Mouse (Mus musculus) heart, embryonic 13.5 days (tissue): Measurements from ENCODE around the gene Sergef. TPM values are rescaled to one million over a fixed set of nuclear protein-coding genes. Genes with fewer than 3 reads are reported as not detected.
"Not testable (repeated sequence)": the region's sequence is repeated elsewhere in the genome, so short reads cannot be mapped to it uniquely, and the experiment has no call there.

ENCODE experiments used
- ATAC-seq: fragments of 200-750 bp; cut with Nextera tagmentation; 2 replicates; pipeline ENCODE4 v1.8.0; 2017; ENCODE audit warnings: moderate TSS enrichment; ENCODE audit not compliant: insufficient number of reproducible peaks, low FRiP score, low TSS enrichment; ENCODE audit errors: extremely low read depth
- H3K27ac ChIP-seq: fragments of 300-500 bp; sonication (generic); replicated peaks from 2 replicates; pipeline ENCODE4 v1.5.1; 2015; ENCODE audit warnings: moderate library complexity, mild to moderate bottlenecking, inconsistent platforms
- H3K27me3 ChIP-seq: fragments of 300-500 bp; sonication (generic); replicated peaks from 2 replicates; pipeline ENCODE4 v1.6.1; 2015; ENCODE audit warnings: mild to moderate bottlenecking, inconsistent platforms
- H3K36me3 ChIP-seq: fragments of 300-500 bp; sonication (generic); 2 replicates; pipeline ENCODE4 v1.6.1; 2015; ENCODE audit warnings: mild to moderate bottlenecking, inconsistent platforms
- H3K4me1 ChIP-seq: fragments of 300-500 bp; sonication (generic); 2 replicates; pipeline ENCODE4 v1.6.1; 2015; ENCODE audit warnings: inconsistent platforms
- H3K4me2 ChIP-seq: fragments of 300-500 bp; sonication (generic); 2 replicates; pipeline ENCODE4 v1.6.1; 2015; ENCODE audit warnings: inconsistent platforms, mild to moderate bottlenecking, moderate library complexity
- H3K4me3 ChIP-seq: fragments of 300-500 bp; sonication (generic); 2 replicates; pipeline ENCODE4 v1.5.1; 2015; ENCODE audit warnings: moderate library complexity, mild to moderate bottlenecking, inconsistent platforms
- H3K9ac ChIP-seq: fragments of 300-500 bp; sonication (generic); 2 replicates; pipeline ENCODE4 v1.6.1; 2015; ENCODE audit warnings: inconsistent platforms, mild to moderate bottlenecking, moderate library complexity
- H3K9me3 ChIP-seq: fragments of 300-500 bp; sonication (generic); 2 replicates; pipeline ENCODE4 v1.6.1; 2016; ENCODE audit warnings: inconsistent platforms
- WGBS: fragments of 180-500 bp; shearing (Covaris S2); methylation state at CpG from one replicate; pipeline ENCODE4 v1.1.7; 2015; ENCODE audit warnings: mixed read lengths; 5-methylcytosine and 5-hydroxymethylcytosine counted together
- polyA plus RNA-seq: library from polyadenylated mRNA; unstranded; fragments of >200 nt; fragmentation: Nextera tagmentation; extraction: Ambion mirVana; gene quantifications from 2 replicates; pipeline ENCODE4 v1.2.1, GENCODE M21; 2015

Gene Sergef
- polyA plus RNA-seq, 1 experiment from 2014 or later: 12.2 TPM

GRCm38 (mm10) chr7:46572803-46573594, 66.6 kb downstream of the Sergef start:
- Histone ChIP-seq H3K27me3 (no peaks in the 10 kb centered on the region), H3K4me2 (no peak overlapping the region), H3K36me3 (no peaks in the 10 kb centered on the region), H3K27ac (no peak overlapping the region), H3K4me3 (no peak overlapping the region), H3K4me1 (no peaks in the 10 kb centered on the region), H3K9ac (no peak overlapping the region), H3K9me3 (no peaks in the 10 kb centered on the region)
- 75% methylated on average over 15 of the region's 15 CpGs for WGBS
- ATAC-seq: no peak

GRCm38 (mm10) chr7:46569509-46569908, 70.1 kb downstream of the Sergef start:
- not testable (repeated sequence) for H3K4me2 ChIP-seq, H3K4me3 ChIP-seq, ATAC-seq

DNA sequence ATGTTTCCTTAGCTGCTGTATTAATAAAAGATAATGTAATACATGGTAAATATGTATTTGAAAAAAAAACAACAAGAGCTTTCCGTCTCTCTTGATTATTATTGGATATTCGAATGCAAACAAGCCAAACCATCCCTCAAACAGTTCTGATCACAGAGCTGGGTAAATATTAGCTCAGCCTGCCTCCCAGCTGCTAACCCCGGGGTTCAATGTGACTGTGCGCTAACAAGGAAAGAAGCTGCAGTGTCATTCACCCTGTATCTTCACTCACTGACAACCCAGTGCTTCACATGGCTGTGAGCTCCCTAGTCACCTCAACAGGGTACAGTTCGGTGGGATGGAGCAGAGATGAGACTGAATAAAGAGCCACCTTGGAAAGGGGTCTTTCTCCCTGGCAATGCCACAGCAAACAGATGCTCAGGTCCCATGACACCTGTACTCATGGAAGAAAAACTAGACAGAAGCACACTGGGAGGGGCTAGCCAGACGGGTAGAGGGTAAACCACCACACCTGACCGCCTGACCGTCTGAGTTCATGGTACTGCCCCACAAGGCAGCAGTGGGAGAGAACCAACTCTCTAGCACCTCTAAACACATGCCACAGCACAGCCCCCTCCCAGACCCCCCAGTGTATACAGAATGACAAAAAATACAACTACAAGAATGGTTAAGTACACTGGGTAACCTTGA, 73.1 kb downstream of the Sergef start:
- peaks cover 10% of the 10 kb centered on the region for H3K36me3 ChIP-seq
- 81% methylated on average over 8 of the region's 8 CpGs for WGBS
- H3K4me3 ChIP-seq: no peak overlapping the region

More at GRCm38 (mm10) chr7:46569509-46569908, 70.1 kb downstream of the Sergef start:
- H3K36me3 ChIP-seq: peaks cover 10% of the 10 kb centered on the region
- H3K4me1 ChIP-seq, H3K9ac ChIP-seq, H3K27me3 ChIP-seq, H3K27ac ChIP-seq, H3K9me3 ChIP-seq: not testable (repeated sequence)
- WGBS: 68% methylated on average over 9 of the region's 9 CpGs

GRCm38 (mm10) chr7:46565374-46565773, 74.2 kb downstream of the Sergef start:
- no peak overlapping the region for H3K4me2 ChIP-seq
- no peak overlapping the region for H3K9ac ChIP-seq
- H3K27ac ChIP-seq: no peak overlapping the region
- no peak overlapping the region for H3K4me3 ChIP-seq
- no peak for ATAC-seq
- no peaks in the 10 kb centered on the region for H3K4me1 ChIP-seq
- no peaks in the 10 kb centered on the region for H3K27me3 ChIP-seq
- 94% methylated on average over 7 of the region's 7 CpGs for WGBS
- peaks cover 8% of the 10 kb centered on the region; the same call in 1 of the 2 replicates for H3K9me3 ChIP-seq
- H3K36me3 ChIP-seq: peaks cover 10% of the 10 kb centered on the region

More for the DNA sequence above, 73.1 kb downstream of the Sergef start:
- H3K27ac ChIP-seq: no peak overlapping the region
- peaks cover 8% of the 10 kb centered on the region; the same call in 1 of the 2 replicates for H3K9me3 ChIP-seq
- H3K9ac ChIP-seq: no peak overlapping the region
- no peak for ATAC-seq
- H3K4me1 ChIP-seq: no peaks in the 10 kb centered on the region
- no peaks in the 10 kb centered on the region for H3K27me3 ChIP-seq
- no peak overlapping the region for H3K4me2 ChIP-seq

GRCm38 (mm10) chr7:46563801-46564200, 75.8 kb downstream of the Sergef start:
- no peak for ATAC-seq
- no peak overlapping the region for H3K27ac ChIP-seq
- no peak overlapping the region for H3K9ac ChIP-seq
- no peak overlapping the region for H3K4me2 ChIP-seq
- no peak overlapping the region for H3K4me3 ChIP-seq
- no peaks in the 10 kb centered on the region for H3K4me1 ChIP-seq
- peaks cover 10% of the 10 kb centered on the region for H3K36me3 ChIP-seq
- H3K9me3 ChIP-seq: peaks cover 8% of the 10 kb centered on the region; the same call in 1 of the 2 replicates
- H3K27me3 ChIP-seq: no peaks in the 10 kb centered on the region

DNA sequence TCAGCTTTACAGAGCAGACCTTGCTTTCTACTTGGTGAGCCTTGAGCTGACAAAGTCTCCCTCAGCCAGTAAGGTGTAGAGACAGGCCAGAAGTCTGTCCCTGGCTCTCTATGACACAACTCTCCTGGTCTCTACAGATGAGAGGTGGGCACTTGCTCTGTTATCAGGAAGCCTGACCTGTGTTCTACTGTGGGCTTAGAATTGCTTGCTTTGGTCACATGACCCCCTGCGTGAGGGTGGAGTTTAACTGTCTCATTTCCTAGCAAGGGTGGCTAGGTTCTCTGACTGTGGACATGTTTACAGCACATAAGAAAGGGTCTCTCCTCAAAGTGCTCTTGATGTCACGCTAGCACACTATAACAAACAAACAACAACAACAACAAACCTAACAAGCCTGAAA, 79.5 kb downstream of the Sergef start:
- peaks cover 2% of the 10 kb centered on the region; the same call in 1 of the 2 replicates for H3K9me3 ChIP-seq
- ATAC-seq: no peak
- no peak overlapping the region for H3K4me3 ChIP-seq
- 81% methylated on average over 2 of the region's 2 CpGs for WGBS
- H3K36me3 ChIP-seq: no peaks in the 10 kb centered on the region
- no peaks in the 10 kb centered on the region for H3K27me3 ChIP-seq
- H3K4me1 ChIP-seq: no peaks in the 10 kb centered on the region
- no peak overlapping the region for H3K9ac ChIP-seq
- H3K4me2 ChIP-seq: no peak overlapping the region
- H3K27ac ChIP-seq: no peak overlapping the region

DNA sequence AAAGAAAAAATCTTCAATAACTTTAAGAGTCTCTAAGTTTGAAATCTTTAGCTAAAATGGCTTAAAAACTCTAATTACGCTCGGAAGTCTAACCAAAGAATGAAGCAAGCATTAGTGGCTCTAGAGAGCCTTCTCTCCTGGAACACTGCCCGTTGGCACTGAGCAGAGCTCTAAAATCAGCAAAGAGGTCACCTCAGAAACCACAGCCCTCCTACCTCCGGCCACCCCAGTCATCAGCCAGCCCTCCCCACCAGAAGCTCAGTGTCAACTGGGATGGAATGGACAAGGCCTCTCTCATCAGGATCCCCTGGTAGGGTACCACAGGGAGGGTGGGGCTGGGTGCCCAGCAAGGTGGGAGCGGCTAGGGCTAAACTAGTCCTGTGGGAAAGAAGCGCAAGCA, 80.0 kb downstream of the Sergef start:
- H3K4me3 ChIP-seq: no peak overlapping the region
- H3K27me3 ChIP-seq: no peaks in the 10 kb centered on the region
- no peak for ATAC-seq
- no peaks in the 10 kb centered on the region for H3K9me3 ChIP-seq
- H3K27ac ChIP-seq: no peak overlapping the region
- H3K4me2 ChIP-seq: no peak overlapping the region
- no peaks in the 10 kb centered on the region for H3K4me1 ChIP-seq
- WGBS: 82% methylated on average over 6 of the region's 6 CpGs
- no peaks in the 10 kb centered on the region for H3K36me3 ChIP-seq
- H3K9ac ChIP-seq: no peak overlapping the region

DNA sequence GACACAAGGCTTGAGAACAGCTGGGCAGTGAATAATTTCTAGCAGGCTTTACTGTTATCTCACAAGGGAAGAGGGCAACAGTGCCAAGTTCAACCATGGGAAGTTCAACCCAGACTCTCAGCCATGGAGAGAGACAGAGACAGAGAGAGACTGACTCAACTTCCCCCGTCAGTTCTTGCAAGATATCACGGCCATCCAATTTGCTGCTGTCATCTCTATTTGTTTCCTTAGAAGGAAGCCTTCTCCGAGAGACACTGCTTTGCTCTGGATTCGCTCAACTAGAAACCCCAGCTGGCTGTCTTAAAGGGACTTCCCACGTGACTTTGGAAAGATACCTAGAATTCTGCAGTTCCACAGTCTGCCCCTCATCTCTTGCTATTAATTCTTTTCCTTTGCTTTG, 80.6 kb downstream of the Sergef start:
- H3K4me2 ChIP-seq: no peak overlapping the region

GRCm38 (mm10) chr7:46557996-46558395, 81.6 kb downstream of the Sergef start:
- no peak overlapping the region for H3K27ac ChIP-seq
- no peak overlapping the region for H3K9ac ChIP-seq
- no peaks in the 10 kb centered on the region for H3K27me3 ChIP-seq
- no peaks in the 10 kb centered on the region for H3K36me3 ChIP-seq
- no peak for ATAC-seq
- peaks cover 11% of the 10 kb centered on the region; the same call in 1 of the 2 replicates for H3K4me1 ChIP-seq
- no peak overlapping the region for H3K4me3 ChIP-seq
- H3K9me3 ChIP-seq: no peaks in the 10 kb centered on the region
- H3K4me2 ChIP-seq: no peak overlapping the region
- WGBS: 83% methylated on average over 4 of the region's 4 CpGs

More for the DNA sequence above, 80.6 kb downstream of the Sergef start:
- peaks cover 1% of the 10 kb centered on the region; the same call in 1 of the 2 replicates for H3K4me1 ChIP-seq
- H3K36me3 ChIP-seq: no peaks in the 10 kb centered on the region
- H3K9ac ChIP-seq: no peak overlapping the region
- H3K9me3 ChIP-seq: no peaks in the 10 kb centered on the region
- H3K27me3 ChIP-seq: no peaks in the 10 kb centered on the region
- ATAC-seq: no peak
- H3K27ac ChIP-seq: no peak overlapping the region
- WGBS: 74% methylated on average over 5 of the region's 5 CpGs
- H3K4me3 ChIP-seq: no peak overlapping the region

DNA sequence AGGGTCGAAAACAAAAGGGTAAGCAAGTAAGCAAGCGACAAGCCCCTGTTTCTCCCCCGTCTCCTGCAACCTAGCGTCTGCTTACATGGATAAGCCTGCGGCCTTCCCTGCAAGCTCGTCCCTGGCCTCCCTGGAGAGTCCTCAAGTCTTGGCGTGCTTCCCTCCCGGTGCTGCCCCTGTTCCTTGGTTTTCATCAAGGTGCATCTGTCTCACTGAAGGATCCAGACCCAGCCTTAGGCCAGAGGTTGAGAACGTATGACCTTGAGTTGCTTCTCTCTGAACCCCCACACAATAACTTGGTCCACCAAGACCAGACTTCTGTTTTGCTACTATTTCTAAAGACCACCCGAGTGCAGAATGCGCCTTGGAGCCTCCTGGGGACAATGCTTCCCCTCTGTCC, 82.2 kb downstream of the Sergef start:
- no peak for ATAC-seq
- Histone ChIP-seq H3K4me2 (no peak overlapping the region), H3K4me1 (peaks cover 15% of the 10 kb centered on the region), H3K4me3 (no peak overlapping the region), H3K27ac (no peak overlapping the region), H3K27me3 (no peaks in the 10 kb centered on the region), H3K9me3 (no peaks in the 10 kb centered on the region), H3K9ac (no peak overlapping the region), H3K36me3 (no peaks in the 10 kb centered on the region)
- WGBS: 70% methylated on average over 11 of the region's 11 CpGs

DNA sequence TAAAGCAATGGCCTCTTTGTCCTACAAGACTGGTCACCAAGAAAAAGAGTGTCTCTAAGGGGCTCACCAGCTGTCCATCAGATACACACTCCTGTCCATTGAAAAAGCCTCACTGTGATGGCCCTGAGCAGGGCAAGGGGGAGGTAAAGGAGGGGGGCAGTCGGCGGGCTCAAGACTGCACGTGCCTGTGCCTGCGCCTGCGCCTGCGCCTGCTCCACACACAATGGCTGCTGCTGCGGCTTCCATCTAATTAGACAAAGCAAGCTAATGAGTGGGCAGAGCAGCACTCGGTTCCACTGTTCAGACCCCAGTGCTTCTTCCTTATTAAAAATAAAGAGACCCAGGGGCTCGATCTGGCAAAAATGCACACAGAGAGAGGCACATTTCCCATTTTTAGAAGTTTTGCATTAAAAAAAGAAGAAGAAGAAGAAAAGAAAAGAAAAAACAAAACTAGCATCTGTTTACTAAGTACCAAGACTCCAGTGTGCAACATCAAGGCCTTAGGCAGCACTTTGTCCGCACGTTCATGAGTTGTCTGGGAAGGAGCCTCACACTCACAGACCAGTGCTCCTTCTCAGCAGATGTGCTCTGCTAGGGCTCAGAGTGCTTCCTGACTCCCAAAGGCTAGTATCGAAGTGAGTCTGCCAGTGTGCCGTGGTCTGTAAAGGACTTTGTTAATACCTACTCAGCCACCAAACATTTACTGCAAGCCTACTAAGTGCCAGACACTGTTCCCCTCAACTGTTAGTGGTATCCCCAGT, 83.1 kb downstream of the Sergef start:
- 79% methylated on average over 13 of the region's 13 CpGs for WGBS
- ATAC-seq: no peak

More for the DNA sequence above, 83.1 kb downstream of the Sergef start:
- Histone ChIP-seq H3K27ac (no peak overlapping the region), H3K36me3 (no peaks in the 10 kb centered on the region), H3K4me1 (peaks cover 19% of the 10 kb centered on the region), H3K9ac (no peak overlapping the region), H3K27me3 (no peaks in the 10 kb centered on the region), H3K4me3 (no peak overlapping the region), H3K4me2 (no peak overlapping the region), H3K9me3 (no peaks in the 10 kb centered on the region)
